Mouse (Mus musculus) liver, embryonic 14.5 days (tissue): ENCODE measurements around the gene Tmem82.

Experiments used
- CTCF ChIP-seq: IDR thresholded peaks from 2 replicates; pipeline ENCODE4 v1.5.1; 2016; ENCODE audit warnings: antibody characterized with exemption, low read depth, control low read depth
- EP300 ChIP-seq: IDR thresholded peaks from 2 replicates; pipeline ENCODE4 v1.6.1; 2016; ENCODE audit warnings: antibody characterized with exemption, low read depth

- TF ChIP-seq EP300 (no peak), CTCF (no peak)
Observed at GRCm38 (mm10) chr4:141581051-141581450, 37.4 kb downstream of the Tmem82 start.
